Mouse (Mus musculus): Measurements from ENCODE around the gene Fv1. TPM values are rescaled to one million over a fixed set of nuclear protein-coding genes. Genes with fewer than 3 reads are reported as not detected.

Fv1 gene
- 5.5 TPM for polyA plus RNA-seq (2017; shearing (Covaris generic))

DNA sequence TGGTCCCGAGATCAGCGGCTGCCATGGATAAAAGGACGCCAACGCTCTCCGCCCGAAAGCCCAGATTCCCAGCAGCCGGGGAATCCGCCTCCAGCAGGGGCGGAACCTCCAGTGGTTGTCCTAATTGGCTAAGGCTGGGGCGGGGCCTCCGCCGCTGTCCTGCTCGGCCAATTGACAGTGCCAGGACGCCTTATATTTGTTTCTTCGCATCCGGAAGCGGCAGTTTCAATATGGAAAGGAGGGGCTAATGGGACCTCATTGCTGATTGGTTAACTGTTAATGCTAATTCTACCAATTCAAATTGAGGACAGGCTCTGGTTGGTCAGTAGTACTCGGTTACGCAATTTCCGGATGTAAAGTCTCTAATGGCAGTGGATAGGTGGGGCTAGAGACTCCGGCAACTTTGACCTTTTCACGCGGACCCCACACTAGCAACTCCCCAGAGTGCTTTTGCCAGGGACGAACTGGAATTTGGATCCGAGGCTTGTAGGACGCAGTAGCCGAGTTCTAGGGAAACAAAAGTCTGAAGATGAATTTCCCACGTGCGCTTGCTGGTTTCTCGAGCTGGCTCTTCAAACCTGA, at the start of gene Fv1, which contains the start of gene Miip:
Gene Fv1 (plus strand): TSS at position 530 of the 582 bp plus-strand sequence.
Gene Miip (minus strand): TSS at position 367 of the 582 bp plus-strand sequence.

GRCm38 (mm10) chr4:147847614-147848583, 20.9 kb upstream of the Fv1 start, which contains the start of gene Zfp933:
TSS of gene Zfp933 (minus strand) at chr4:147848366.

GRCm38 (mm10) chr4:147904313-147905089, 35.7 kb downstream of the Fv1 start, which contains the start of gene Mfn2:
TSS of gene Mfn2 (minus strand) at chr4:147904704.

Other genes starting within 250 kb of the Fv1 start
- gene Zfp979, start 226.5 kb upstream of the Fv1 start, polyA plus RNA-seq (2017; shearing (Covaris generic)): 0.32 TPM
- 0.10 TPM for gene Zfp534, start 166.4 kb upstream of the Fv1 start, polyA plus RNA-seq (2017; shearing (Covaris generic))
- 31.9 TPM for gene Zfp984, start 59.2 kb upstream of the Fv1 start, polyA plus RNA-seq (2017; shearing (Covaris generic))
- gene Zfp933, start 20.6 kb upstream of the Fv1 start, polyA plus RNA-seq (2017; shearing (Covaris generic)): 7.4 TPM
- 125 TPM for gene Miip, start 163 bp upstream of the Fv1 start, polyA plus RNA-seq (2017; shearing (Covaris generic))
- 55.3 TPM for gene Mfn2, start 35.7 kb downstream of the Fv1 start, polyA plus RNA-seq (2017; shearing (Covaris generic))
- 9.9 TPM for gene Plod1, start 67.8 kb downstream of the Fv1 start, polyA plus RNA-seq (2017; shearing (Covaris generic))
- gene 2510039O18Rik, start 71.9 kb downstream of the Fv1 start, polyA plus RNA-seq (2017; shearing (Covaris generic)): 3.3 TPM
- gene Nppb, start 116.8 kb downstream of the Fv1 start, polyA plus RNA-seq (2017; shearing (Covaris generic)): not detected
- gene Nppa, start 131.7 kb downstream of the Fv1 start, polyA plus RNA-seq (2017; shearing (Covaris generic)): not detected
- gene Clcn6, start 169.8 kb downstream of the Fv1 start, polyA plus RNA-seq (2017; shearing (Covaris generic)): 10.0 TPM
- 20.9 TPM for gene Mthfr, start 170.1 kb downstream of the Fv1 start, polyA plus RNA-seq (2017; shearing (Covaris generic))
- 26.0 TPM for gene Agtrap, start 219.1 kb downstream of the Fv1 start, polyA plus RNA-seq (2017; shearing (Covaris generic))

All from CD4-positive, CD25-positive, alpha-beta regulatory T cell, adult 9 weeks (primary cell).